In the genomic region with DNA sequence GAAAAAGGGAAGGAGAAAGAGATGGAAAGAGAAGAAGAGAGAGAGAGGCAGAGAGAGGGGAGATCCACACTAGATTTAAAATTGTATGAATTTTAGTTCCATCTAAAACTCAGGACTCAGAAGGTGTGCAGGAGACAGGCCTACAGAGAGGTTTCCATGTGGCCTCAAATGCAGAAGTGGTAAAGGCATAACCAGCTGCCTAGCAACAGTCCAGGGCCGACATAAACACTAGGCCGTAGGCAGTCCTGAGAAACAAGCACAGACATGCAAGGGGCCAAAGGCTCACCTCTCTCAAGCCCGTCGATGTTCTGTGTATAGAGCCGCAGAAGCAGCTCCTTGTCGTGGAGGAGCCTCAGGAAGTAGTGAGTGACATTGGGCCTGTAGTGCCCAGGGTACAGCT, we compare ENCODE assay signal across 1 mouse cellular context.
A peak's percentile ranks its signal among the peaks of the same experiment; 100 is the strongest.
TF ChIP-seq lines count a peak whose summit lies in the region.

No protein-coding gene starts in this region.

TF ChIP-seq in CH12.LX, 34 proteins besides CTCF, POLR2A, EP300 and RAD21:
- peak; percentile 25; the same call in 1 of the 2 replicates for TF ChIP-seq HCFC1 (IDR thresholded peaks at IDR 0.05; ENCODE audit: low read depth, low read length)
- no peak for TF ChIP-seq JUND (conservative IDR thresholded peaks at IDR 0.05; ENCODE audit: low read depth, low read length)
- 0 out of 2 replicates have a peak, but pooled peaks have one; percentile 37 for TF ChIP-seq TCF12 (IDR thresholded peaks at IDR 0.05; ENCODE audit: low read depth, low read length)
- TF ChIP-seq MXI1 (IDR thresholded peaks at IDR 0.05; ENCODE audit: low read depth, low read length) = peak; percentile 90
- TF ChIP-seq CHD1 (IDR thresholded peaks at IDR 0.05; ENCODE audit: low read depth, low read length) = peak; percentile 98
- TF ChIP-seq SIN3A (IDR thresholded peaks at IDR 0.05; ENCODE audit: low read length) = peak; percentile 89
- no peak for TF ChIP-seq NELFE (IDR thresholded peaks at IDR 0.05; ENCODE audit: low read depth, low read length)
- TF ChIP-seq ETS1 (conservative IDR thresholded peaks at IDR 0.05; ENCODE audit: low read depth, low read length) = peak; percentile 25; the same call in 1 of the 2 replicates
- TF ChIP-seq ZC3H11A (IDR thresholded peaks at IDR 0.05; ENCODE audit: low read depth, low read length) = no peak
- TF ChIP-seq POLR2AphosphoS2 (IDR thresholded peaks at IDR 0.05; ENCODE audit: low read depth, low read length) = no peak
- no peak for TF ChIP-seq CHD2 (IDR thresholded peaks at IDR 0.05; ENCODE audit: low read length)
- peak; percentile 57 for TF ChIP-seq MAX (IDR thresholded peaks at IDR 0.05; ENCODE audit: low read length)
- TF ChIP-seq TBP (conservative IDR thresholded peaks at IDR 0.05; ENCODE audit: low read depth, low read length) = no peak
- peak; percentile 82 for TF ChIP-seq IRF4 (IDR thresholded peaks at IDR 0.05; ENCODE audit: low read depth, low read length)
- no peak for TF ChIP-seq RCOR1 (conservative IDR thresholded peaks at IDR 0.05; ENCODE audit: low read depth, low read length)
- no peak for TF ChIP-seq SMC3 (IDR thresholded peaks at IDR 0.05; ENCODE audit: low read depth, low read length)
- peak; percentile 86 for TF ChIP-seq MYC (IDR thresholded peaks at IDR 0.05; ENCODE audit: low read depth, low read length)
